Mouse (Mus musculus) liver, postnatal 0 days (tissue): Measurements from ENCODE around the gene Banp.

Experiments
- CTCF ChIP-seq: sonication (generic); IDR thresholded peaks from 2 replicates; pipeline ENCODE4 v1.5.1; 2016; ENCODE audit warnings: antibody characterized with exemption, low read depth
- EP300 ChIP-seq: IDR thresholded peaks from 2 replicates; pipeline ENCODE4 v1.6.1; 2016; ENCODE audit warnings: antibody characterized with exemption, low read depth, mild to moderate bottlenecking

DNA sequence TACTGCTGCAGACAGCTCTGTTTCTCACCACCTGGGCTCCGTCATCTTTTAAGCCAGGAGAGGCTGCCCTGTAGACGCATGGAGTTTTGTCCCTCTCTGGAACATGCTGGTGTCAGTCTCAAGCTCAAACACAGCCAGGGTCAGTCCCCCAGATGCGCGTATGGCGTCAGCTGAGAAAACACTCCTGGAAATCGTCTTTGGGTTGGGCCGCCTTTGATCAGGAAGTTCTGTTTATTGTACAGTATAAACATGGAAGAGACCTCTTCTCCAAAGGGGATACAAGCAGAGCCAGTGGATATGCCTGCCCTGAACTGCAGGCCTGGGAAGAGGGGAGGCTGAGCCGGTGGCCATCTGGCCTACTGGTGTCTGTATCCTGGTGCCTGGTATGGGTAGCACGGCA is 124.9 kb downstream of the Banp start:
- no peak for TF ChIP-seq CTCF
- no peak for TF ChIP-seq EP300
